In the genomic region with DNA sequence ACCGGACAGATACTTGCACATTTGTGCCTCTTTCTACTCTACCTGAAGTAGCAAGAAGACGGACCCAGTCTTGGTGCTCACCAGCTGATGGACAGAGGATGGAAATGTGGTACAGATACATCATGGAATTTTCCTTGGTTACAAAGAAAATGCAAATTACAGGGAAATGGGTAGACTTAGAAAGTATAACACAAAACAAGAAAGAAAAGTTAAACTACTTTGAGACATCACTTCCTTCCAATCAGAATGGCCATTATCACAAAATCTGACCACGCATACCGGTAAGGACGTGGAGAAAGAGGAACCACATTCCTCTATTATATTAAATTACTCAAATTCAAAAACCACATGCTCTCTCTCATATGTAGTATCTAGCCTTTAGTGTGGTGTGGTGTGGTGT, we compare ENCODE assay signal across 14 mouse cellular contexts.
"Had no signal": no experiment of that assay in that cellular context is flagged by ENCODE, and none has a peak within 500 bp of the region (broad histone marks: within the 10 kb centered on the region; RNA-seq: fewer than 3 reads in every experiment).

No protein-coding gene starts in this region.

- H3K4me1 ChIP-seq: midbrain, embryonic 10.5 days had no signal

- DNase-seq: kidney, adult 11 months; kidney, adult 9 months; kidney, postnatal 36 days; left cerebral cortex, postnatal 4 days; lung, adult 2 months; lung, postnatal 36 days; right cerebral cortex, adult 18-20 months; right cerebral cortex, postnatal 25 days; thymus, adult 2 months had no signal

- H3K36me3 ChIP-seq: limb, embryonic 13.5 days; midbrain, embryonic 10.5 days had no signal

- H3K27ac ChIP-seq: kidney, postnatal 0 days; limb, embryonic 13.5 days; liver, embryonic 14.5 days; midbrain, embryonic 10.5 days; stomach, postnatal 0 days had no signal

- H3K9me3 ChIP-seq: limb, embryonic 13.5 days; midbrain, embryonic 10.5 days had no signal

- H3K9ac ChIP-seq: limb, embryonic 13.5 days; liver, embryonic 14.5 days had no signal

- H3K4me3 ChIP-seq: limb, embryonic 13.5 days; midbrain, embryonic 10.5 days had no signal
